Mouse (Mus musculus): Measurements from ENCODE around the gene Pkn1.

The Pkn1 gene

DNA sequence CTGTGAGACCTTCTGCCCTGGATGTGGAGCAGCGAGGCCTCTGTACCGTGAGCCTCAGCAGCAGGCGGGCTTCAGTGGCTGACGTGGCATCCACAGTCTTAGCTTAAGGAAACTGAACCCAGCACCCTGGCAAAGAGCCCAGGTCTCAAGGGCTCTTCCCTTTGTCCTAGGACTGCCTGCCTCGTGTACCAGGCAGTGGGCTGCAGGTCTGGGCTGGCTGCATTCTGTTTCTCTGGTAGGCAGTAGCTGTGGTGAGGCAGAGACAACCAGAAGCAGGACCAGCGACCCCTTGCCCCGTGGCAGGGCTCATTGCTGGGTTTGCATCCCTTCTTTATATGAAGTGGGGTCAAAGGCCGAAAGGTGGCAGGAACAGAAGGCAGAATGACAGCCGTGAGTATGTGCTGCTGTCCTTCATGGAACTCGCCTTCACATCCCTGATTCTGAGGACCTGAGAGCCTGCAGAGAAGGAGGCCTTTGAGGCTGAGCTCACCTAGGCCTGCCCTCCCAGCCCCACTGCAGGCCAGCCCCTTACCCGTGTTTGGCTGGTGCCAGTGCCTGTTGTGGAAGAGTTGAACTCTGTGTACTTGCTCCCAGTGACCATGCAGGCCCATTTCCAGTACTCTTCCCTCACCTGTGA is 24.6 kb upstream of the Pkn1 start:
- DNase-seq = no peak

DNA sequence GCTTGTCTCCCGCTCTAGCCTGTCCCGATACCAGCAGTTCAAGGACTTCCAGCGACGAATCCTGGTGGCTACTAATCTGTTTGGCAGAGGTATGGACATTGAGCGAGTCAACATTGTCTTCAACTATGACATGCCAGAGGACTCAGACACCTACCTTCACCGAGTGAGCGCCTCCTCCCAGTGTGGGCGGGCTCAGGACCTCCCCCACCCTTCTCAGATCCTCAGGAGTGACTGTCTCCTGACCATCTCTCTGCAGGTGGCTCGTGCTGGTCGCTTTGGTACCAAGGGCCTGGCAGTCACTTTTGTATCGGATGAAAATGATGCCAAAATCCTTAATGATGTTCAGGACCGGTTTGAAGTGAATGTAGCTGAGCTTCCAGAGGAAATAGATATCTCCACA is 23.7 kb upstream of the Pkn1 start:
- no peak for DNase-seq

DNA sequence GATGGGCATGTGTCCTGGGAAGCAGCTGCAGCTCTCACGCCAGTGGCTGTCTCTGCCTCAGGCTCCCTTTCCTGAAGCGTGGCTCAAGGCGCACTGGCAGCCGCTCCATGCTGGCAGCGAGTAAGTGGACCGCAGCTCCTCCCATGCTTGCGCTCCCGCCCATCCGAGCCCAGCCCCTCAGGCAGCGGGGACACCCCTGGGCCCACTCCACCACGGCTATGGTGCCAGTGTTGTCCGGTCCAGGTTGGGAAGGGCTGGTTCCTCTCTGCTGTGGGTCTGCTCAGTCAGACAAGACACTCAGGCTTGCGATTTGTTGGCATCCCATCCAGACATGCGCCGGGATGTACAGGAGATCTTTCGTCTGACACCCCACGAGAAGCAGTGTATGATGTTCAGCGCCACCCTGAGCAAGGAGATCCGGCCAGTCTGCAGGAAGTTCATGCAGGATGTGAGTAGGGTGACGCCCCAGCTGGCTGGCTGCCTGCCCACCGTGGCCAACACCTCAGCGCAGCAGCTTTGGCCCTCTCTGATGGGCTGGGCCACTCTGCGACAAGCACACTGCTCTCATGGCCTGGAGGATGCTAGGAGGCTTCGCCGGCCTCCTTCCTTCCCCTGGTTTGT is 22.5 kb upstream of the Pkn1 start:
- DNase-seq = peak; percentile 78

DNA sequence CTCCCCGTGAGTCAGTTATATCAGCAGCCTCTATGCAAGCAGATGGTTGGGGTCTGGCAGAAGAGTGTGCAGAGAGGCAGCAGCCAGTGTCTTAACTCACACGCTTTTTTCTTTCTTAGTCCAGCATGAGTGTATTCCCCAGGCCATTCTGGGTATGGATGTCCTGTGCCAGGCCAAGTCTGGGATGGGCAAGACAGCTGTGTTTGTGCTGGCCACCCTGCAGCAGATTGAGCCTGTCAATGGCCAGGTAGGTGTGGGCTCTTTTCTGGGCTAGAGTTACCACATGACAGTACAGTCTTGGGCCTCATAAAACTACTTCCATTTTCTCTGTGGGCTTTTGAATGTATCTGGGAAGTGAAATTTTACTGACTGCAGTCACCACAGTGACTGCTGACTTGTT is 20.7 kb upstream of the Pkn1 start:
- DNase-seq = no peak

DNA sequence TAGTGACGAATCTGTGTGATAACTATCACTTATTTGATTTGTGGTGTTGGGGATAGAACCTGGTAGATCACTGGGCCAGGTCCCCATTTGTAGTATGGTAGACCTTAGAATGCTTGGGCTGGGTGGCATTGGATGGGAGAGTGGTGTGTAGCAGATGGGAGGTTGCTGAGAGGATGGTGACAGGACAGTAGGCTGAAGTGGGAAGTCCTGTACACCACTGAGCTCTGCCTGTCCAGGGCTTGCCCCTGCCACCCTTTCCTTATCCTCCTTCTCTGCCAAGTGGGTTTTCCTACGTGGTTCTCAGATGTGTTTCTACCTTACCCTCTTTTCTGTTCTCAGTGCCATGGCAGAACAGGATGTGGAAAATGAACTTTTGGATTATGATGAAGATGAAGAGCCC is 20.1 kb upstream of the Pkn1 start:
- DNase-seq = no peak

DNA sequence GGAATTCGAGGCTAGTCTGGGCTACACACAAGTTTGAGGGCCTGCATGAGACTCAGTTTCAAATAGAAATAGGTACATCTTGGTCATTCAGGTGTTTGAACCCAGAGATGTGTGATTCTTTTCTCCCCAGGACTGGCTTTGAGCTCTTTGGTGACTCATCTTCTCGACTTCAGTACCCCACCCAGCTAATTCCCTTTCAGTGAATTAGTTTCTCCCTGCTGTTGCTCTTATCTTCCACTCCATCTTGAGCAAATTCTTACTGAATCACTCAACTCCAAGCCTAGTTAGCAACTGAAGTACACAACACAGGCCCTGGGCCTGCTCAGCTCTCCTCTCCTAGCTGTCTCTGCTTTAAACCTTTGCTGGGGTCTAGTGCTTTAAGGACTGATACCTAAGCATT is 17.6 kb upstream of the Pkn1 start:
- DNase-seq = no peak

DNA sequence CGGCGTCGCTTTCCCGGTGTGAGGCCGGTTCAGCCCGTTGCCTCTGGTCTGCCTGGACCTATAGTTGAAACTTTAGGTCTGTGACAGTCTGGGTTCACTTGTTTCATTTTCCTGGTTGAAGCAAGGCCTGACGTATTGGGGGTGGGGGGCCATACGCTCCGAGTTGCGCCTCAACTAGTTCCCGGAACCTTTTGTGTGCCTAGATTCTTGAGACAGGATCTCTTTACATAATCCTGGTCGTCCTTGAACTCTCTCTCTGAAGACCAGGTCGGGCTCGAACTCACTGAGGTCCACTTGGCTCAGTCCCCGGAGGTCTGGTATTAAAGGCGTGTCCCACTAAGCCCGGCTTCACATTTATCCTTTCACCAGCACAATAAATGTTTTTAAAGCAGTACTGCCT is 16.8 kb upstream of the Pkn1 start:
- DNase-seq = no peak

DNA sequence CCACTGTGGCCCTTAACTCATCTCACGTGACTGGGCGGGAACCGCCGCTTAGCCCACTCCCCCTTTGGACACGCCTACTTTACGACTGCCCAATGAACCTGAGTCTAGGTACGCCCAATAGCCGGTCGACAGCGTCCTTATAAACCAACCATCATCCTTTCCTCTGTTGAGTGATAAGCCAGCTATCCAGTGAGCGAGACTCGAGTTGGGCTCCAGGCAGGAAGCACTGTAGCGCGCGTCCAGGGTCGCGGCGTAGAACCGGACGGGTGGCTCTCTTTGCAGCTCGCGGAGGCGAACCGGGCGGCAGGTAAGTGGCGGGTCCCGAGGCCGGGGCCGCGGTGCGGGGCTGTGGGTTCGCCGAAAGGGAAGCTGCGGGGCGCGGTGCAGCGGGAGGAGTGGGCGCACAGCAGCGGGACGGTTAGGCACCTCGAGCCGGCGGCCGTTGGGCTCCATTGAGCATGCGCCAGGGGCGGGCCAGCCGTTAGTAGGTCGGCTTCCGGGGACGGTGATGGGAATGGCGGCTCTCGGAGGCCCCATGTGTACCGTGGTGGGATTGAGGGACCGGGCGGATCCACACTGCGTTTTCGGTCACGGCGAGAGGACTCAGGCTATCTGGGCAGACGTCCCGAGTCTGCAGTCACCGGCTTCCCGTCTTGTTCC is 16.2 kb upstream of the Pkn1 start, which contains the start of gene Ddx39:
Ddx39 (plus strand) TSS at position 147 of the 660 bp plus-strand sequence.
- peak; percentile 100 for DNase-seq

DNA sequence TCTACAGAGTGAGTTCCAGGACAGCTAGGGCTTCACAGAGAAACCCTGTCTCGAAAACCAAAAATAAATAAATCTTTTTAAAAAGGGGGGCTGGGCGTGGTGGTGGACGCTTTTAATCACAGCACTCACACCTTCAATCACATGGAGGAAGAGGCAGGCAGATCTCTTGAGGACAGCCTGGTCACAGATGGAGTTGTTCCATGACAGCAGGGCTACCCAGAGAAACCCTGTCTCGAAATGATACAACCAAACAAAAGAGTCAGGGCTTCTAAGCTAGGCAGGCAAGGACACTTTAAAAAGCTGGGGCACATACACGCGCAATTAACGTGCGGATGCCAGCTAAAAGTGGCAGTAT is 15.7 kb upstream of the Pkn1 start:
- no peak for DNase-seq

DNA sequence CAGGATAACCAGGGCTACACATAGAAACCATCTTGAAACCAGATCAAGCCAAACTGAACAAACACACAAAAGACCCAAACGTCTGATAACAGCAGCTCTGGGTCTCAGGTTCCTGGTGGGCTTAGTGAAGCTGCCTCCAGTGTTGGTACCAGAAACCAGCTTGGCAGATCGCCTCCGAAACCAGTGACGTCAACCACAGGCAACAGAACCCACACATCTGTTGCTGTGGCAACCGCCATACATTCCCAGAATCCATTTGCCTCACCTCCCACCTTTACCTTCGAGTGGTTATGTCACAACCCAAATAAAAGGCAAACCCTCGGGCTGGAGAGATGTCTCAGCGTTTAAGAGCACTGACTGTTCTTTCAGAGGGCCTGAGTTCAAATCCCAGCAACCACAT is 8.6 kb upstream of the Pkn1 start:
- no peak for DNase-seq

DNA sequence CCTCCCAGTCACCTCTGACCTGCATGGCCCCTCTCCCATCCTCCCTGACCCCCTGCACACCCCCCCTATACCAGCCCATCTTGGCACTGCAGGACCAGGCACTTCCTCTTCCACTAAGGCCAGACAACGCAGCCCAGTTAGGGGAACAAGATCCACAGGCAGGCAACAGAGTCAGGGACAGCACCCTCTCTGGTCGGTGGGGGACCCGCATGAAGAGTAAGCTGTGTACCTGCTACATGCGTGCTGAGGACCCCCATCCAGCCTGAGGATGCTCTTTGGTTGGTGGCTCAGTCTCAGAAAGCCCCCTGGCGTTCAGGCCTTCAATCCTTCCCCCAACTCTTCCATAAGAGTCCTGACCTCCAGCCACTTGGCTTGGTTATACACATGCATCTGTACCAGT is 7.4 kb upstream of the Pkn1 start:
- no peak for DNase-seq

DNA sequence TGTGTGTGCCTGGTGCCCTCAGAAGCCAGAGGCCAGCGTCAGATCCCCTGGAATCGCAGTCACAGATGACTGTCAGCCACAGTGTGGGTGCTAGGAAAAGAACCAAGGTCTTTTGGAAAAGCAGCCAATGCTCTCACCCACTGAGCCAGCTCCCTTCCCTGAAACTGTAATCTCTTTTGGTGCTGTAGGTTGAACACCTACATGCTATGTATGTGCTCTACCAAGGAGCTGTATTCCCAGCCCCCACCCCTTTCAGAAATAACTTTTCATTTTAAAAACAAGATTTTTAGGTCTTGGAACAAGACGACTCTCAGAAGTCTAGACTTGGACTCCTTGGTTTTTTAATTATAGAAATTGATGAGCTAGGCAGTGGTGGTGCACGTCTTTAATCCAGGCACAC is 4.4 kb upstream of the Pkn1 start:
- DNase-seq = no peak

DNA sequence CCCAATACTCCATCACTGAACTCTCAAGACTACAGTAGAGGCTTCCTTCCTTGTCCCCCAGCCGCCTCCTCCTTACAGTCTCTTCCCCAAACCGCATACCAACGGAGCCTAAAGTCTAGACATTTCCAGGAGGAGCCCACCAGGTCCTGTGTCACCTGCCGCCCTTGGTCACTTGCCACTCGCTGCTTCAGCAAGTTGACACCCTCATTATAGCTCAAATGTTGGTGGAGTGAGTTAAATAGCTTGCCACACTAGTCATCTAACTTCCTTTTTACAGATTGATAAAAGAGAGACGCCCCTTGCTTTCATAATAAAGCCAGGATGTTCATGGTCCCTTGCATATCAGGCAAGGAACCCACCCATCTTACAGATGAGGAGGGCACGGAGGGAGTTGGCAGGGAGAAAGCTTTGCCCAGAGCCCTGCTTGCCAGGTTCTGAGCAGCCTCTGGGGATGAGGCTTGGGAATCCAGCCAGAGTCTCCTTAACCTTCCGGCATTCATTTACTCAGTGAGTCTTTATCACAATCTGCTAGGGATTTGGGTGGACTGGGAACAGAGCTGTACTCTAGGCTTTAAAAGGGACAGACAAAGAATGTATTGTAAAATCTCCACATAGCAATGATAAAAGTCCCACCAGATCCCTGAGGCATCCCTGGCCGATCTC is 1.6 kb upstream of the Pkn1 start:
- peak; percentile 40 for DNase-seq

DNA sequence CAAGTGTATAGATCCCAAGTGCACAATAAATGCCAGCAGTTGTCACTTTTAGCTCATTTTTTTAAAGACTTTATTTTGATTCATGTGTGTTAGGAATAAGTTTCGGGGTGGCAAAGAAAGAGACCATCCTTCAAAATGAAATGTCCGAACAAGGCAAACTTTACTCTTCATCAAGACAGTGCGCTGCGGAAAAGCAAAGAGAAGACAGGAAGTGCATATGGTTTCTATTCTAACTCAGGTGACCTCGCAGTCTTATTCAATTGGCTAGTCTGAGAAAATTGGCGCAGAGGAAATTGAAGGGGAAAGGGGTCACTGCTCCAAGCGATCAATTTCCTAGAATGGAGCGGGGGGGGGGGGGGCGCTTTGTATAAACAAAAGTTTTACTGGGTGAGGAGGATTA is 587 bp upstream of the Pkn1 start:
- no peak for DNase-seq

DNA sequence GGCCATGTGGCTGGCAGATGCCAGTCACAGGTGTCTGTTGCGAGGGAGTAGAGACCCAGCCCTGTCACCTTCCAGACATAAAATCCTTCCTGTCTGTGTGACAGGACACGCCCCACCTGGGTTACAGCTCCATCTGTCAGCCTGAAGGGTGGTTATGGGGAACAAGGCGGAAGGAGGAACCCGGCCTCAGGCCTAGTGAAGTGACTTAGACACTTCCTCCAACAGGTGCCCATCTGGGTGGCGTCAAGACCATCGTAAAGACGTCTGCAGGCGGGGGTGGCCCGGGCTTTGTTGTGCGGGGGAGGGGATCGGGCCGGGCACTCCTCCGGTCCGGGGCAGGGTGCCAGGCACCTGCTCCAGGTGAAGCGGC is 703 bp downstream of the Pkn1 start:
- peak; percentile 47 for DNase-seq

DNA sequence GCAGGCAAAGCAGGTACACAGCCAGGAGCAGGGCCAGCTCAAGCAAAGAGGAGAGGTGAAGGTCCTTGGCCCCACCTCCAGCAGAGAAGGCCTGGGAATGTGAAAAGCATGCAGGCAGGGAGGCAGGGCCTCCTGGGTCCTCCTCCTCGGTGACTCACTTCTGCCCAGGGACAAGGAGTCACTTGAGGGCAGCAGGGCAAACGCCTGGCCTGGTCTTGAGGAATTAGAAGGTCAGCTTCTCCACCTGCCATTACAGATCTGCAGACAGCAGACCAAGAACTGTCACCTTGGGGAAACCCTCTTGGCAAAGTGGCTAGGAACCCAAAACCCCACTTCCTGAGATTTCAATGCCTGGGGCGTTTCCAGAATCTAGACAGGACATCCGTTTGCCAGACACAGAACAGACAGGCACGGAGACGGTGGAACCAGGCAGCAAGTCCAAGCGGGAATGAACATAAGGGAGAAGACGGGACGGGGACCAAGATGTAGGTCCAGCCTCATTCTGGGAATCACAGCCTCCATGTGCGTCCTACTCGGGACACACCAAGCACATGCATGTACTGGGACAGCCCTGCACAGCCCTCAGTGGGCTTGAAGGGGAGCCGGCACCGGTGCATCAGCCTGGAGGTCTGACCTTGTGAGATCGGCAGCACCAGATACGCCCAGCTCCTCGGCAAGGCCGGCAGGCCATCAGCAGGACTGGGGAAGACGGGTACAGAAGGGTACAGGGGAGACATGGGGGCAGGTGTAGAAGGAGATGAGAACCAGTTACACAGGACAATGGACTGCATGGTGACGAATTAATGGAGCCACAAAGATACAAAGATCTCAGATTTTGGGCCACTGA is 1.4 kb downstream of the Pkn1 start:
- DNase-seq = peak; percentile 75

DNA sequence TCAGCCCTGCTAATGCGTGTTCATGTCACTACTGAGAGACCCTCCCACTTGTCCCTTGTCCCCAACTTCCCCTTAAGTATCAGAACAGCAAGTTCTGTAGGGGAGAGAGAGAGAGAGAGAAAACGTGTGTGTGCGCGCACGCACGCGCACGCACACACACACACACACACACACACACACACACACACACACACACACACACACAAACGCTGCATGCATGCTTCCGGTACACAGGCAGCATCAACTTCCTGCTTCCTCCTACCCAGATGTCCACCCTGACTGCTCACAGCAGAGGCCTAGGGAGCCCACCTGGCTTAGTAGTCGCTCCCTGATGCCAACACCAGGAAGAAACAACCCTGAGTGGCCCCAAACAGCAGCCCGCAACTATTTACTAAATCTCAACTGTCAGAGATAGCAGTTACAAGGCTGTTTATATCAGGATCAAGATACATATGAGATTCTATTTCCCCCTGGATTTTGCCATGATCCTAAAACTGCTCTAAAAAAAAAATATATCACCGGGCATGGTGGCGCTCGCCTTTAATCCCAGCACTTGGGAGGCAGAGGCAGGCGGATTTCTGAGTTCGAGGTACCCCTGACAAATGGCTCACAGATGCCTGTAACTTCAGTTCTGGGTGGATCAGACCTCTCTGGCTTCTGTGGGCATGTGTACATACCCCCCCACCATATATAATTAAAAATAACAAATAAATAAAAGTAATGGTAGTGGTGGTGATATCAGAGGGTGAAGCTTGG is 3.5 kb downstream of the Pkn1 start:
- no peak for DNase-seq

DNA sequence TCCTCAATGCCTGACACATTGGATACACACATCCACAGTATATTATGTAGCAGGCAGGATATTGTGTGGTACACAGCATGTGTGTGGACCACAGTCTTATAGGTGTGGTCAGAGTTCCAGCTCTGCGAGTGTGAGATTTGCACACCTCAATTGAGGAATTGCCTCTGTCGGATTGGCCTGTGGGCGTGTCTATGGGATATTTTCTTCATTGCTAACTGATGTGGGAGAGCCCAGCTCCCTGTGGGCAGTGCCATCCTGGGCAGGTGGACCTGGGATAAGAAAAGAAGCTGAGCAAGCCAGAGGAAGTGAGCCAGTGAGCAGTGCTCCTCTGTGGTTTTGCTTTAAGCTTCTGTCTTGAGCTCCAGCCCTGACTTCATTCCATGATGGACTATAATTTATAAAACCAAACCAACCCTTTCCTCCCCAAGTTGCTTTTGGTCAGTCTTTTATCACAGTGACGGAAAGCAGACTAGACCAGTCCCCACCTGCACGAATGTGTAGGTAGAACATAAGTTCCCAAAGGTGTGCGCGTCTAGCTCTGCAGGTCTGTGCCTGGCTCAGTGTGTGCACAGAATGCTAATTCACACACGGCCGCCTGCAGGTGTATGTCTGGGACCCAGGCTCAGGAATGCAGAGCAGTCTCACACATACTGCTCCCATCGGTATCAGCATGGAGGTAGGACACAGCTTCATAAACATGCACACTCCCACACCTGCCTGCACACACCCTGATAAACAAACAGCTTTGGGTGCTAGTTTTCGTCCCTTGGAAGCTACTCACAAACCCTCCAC is 4.4 kb downstream of the Pkn1 start:
- DNase-seq = no peak

DNA sequence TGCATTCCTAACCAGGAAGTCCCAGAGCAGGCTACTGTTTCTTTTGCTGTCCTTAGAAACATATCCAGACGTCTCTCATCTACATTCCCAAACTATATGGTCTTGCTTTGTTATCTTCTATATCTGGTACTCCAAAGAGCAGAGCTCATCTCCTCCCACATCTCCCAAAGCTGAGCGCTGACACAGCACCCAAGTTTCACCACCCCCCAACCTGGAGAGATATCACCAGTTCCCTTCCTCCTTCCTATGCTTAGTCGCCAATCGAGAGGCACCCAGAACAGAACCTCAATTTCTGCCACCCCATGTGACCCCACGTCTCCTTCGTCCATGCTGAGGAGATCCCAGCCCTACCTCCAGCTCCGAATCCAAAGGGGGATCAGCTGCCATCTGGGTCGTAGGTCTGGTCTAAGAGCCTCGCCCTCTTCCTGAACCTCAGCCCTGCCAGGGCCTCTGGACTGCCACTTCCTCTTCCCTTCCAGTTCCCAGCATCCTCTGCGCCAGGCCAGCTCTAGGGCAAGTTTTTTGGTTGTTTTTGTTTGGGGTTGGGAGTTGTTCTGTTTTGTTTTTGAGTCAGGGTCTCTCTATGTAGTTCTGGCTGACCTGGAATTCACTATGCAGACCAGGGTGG is 5.3 kb downstream of the Pkn1 start:
- no peak for DNase-seq

DNA sequence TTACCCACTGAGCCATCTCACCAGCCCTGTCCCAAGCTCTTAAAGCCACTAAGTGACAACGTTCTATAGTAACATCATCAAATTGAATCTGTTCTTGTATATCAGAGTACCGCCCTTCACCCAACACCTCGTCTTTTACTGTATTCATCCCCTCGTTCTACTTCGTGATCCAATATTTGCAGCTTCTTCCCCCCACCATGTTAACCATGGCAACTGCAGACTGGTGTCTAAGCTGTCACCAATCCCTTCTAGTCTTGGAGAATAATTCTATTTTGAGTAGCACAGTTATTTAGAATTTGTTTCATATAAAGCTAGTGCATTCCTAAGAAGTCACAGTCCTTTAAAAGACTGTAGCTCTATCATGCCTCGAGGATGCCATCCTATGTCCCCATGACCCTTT is 9.7 kb downstream of the Pkn1 start:
- no peak for DNase-seq

DNA sequence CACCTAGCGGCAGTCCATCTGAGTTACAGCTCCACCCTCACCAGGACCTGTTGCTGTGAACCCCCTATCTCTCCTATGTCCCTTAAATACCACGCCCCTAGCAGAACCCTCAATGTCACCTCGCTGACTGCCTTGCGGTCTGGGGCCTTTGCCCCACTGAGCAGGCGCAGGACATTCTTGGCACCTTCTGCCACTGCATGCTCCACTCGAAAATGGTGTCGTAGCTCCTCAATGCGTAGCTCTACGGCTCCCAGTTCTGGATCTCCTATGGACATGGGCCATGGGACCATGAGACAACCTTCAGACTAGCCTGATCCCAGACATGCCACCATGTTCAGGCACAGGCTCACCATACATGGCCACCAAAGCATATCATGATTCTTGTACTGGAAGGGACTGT is 14.5 kb downstream of the Pkn1 start:
- no peak for DNase-seq

Measured in kidney, adult 9 months (tissue).